Mouse (Mus musculus) mouse embryonic stem cell (cell line): ENCODE results near the gene Golm1.
"Not testable (repeated sequence)": the region's sequence is repeated elsewhere in the genome, so short reads cannot be mapped to it uniquely, and the experiment has no call there.

Source experiments
- in situ Hi-C, 2 experiments: fragments of 300-500 bp; cut with MboI; formaldehyde crosslinking; loops; 1 replicate in 1 of 2; 3 replicates in 1 of 2; pipeline ENCODE4 v1.14.3; 2019 to 2020; ENCODE audit warnings: low sequenced_read_pairs in 2 of 2, low pct_unique_long_range_greater_than_20kb in 1 of 2, mixed read lengths in 1 of 2; ENCODE audit not compliant: unreplicated experiment in 1 of 2

The Golm1 gene

GRCm38 (mm10) chr13:59675151-59676011 is at the start of gene Golm1:
Gene Golm1, minus strand, starts transcription at chr13:59675811.
- in situ Hi-C loops, result no loop called here

GRCm38 (mm10) chr13:59722089-59722488 is 46.5 kb upstream of the Golm1 start:
- in situ Hi-C loops, result not testable (repeated sequence)

- in situ Hi-C loops, result no loop called here
Observed at GRCm38 (mm10) chr13:59719475-59719874, 43.9 kb upstream of the Golm1 start.

GRCm38 (mm10) chr13:59718857-59719440 is 43.3 kb upstream of the Golm1 start:
- in situ Hi-C loops, result not testable (repeated sequence)

- in situ Hi-C loops, result no loop called here
Observed at GRCm38 (mm10) chr13:59713710-59714109, 38.1 kb upstream of the Golm1 start.

GRCm38 (mm10) chr13:59711984-59712383 is 36.4 kb upstream of the Golm1 start, which contains the start of gene Spata31d1b:
Gene Spata31d1b, plus strand, starts transcription at chr13:59712284.
- in situ Hi-C loops, result not testable (repeated sequence)

GRCm38 (mm10) chr13:59710230-59710629 is 34.6 kb upstream of the Golm1 start, which contains the start of gene Spata31d1a:
Gene Spata31d1a, minus strand, starts transcription at chr13:59710330.
- in situ Hi-C loops, result no loop called here

- in situ Hi-C loops, result no loop called here
Observed at GRCm38 (mm10) chr13:59704562-59704961, 29.0 kb upstream of the Golm1 start.

- in situ Hi-C loops, result no loop called here
Observed at GRCm38 (mm10) chr13:59703514-59703913, 27.9 kb upstream of the Golm1 start.

GRCm38 (mm10) chr13:59700137-59700536 is 24.5 kb upstream of the Golm1 start:
- in situ Hi-C loops, result not testable (repeated sequence)

- in situ Hi-C loops, result no loop called here
Observed at GRCm38 (mm10) chr13:59699131-59699530, 23.5 kb upstream of the Golm1 start.

GRCm38 (mm10) chr13:59695781-59696180 is 20.2 kb upstream of the Golm1 start:
- in situ Hi-C loops, result no loop called here

GRCm38 (mm10) chr13:59694008-59694407 is 18.4 kb upstream of the Golm1 start, which contains the start of gene 4921517D22Rik:
Gene 4921517D22Rik, minus strand, starts transcription at chr13:59694108.
- in situ Hi-C loops, result no loop called here

- in situ Hi-C loops, result no loop called here
Observed at GRCm38 (mm10) chr13:59691478-59691877, 15.9 kb upstream of the Golm1 start.

- in situ Hi-C loops, result no loop called here
Observed at GRCm38 (mm10) chr13:59690576-59690975, 15.0 kb upstream of the Golm1 start.

GRCm38 (mm10) chr13:59689843-59690242 is 14.2 kb upstream of the Golm1 start:
- in situ Hi-C loops, result no loop called here

GRCm38 (mm10) chr13:59689313-59689712 is 13.7 kb upstream of the Golm1 start:
- in situ Hi-C loops, result no loop called here

GRCm38 (mm10) chr13:59688338-59688770 is 12.7 kb upstream of the Golm1 start:
- in situ Hi-C loops, result no loop called here

- in situ Hi-C loops, result no loop called here
Observed at GRCm38 (mm10) chr13:59685236-59685635, 9.6 kb upstream of the Golm1 start.

- in situ Hi-C loops, result no loop called here
Observed at GRCm38 (mm10) chr13:59682629-59683028, 7.0 kb upstream of the Golm1 start.
